8 mouse cellular contexts compared by ENCODE assay signal in genomic region chr4:122995404-122996220, GRCm38 (mm10). TPM values are rescaled to one million over a fixed set of nuclear protein-coding genes. Genes with fewer than 3 reads are reported as not detected.
DNase-seq lines count a peak whose midpoint lies in the region; ATAC-seq and TF ChIP-seq lines count a peak whose summit lies in the region.

TSS of gene Mycl (plus strand) at chr4:122995652.

- DNase-seq in forebrain, embryonic 10.5 days (ENCODE audit: extremely low spot score, low spot score): peak; percentile 88
- peak; percentile 90 for DNase-seq in kidney, postnatal 10 days
- no peak for DNase-seq in liver, adult 2 months (ENCODE audit: extremely low read depth, low read depth, low spot score)
- DNase-seq in spleen, postnatal 4 days (ENCODE audit: low spot score in 2 of 2): peak; percentile 76 to 90

- H3K4me1 ChIP-seq in brown adipose tissue, adult 24 weeks (ENCODE audit: control insufficient read depth, insufficient read depth, insufficient read length, low read length): no peaks in the 10 kb centered on the region
- H3K4me1 ChIP-seq in forebrain, embryonic 10.5 days: peaks cover 57% of the 10 kb centered on the region
- H3K4me1 ChIP-seq in heart, embryonic 14.5 days (ENCODE audit: control insufficient read depth in 2 of 2, insufficient read depth in 2 of 2, low read length in 2 of 2): peaks cover 0 to 5% of the 10 kb centered on the region in 2 experiments; a peak in 1 of 4 replicates
- H3K4me1 ChIP-seq in liver, adult 2 months (ENCODE audit: control insufficient read depth, insufficient read depth, low read length): peaks cover 15% of the 10 kb centered on the region

- H3K4me3 ChIP-seq in brown adipose tissue, adult 24 weeks (ENCODE audit: insufficient read depth, low read depth, low read length): peak within 1 kb of the TSS; percentile 85
- peak within 1 kb of the TSS; percentile 86 for H3K4me3 ChIP-seq in forebrain, embryonic 10.5 days
- peak within 1 kb of the TSS; percentile 59 to 62 for H3K4me3 ChIP-seq in heart, embryonic 14.5 days (ENCODE audit: control insufficient read depth in 1 of 2, insufficient read depth in 1 of 2, low read depth in 1 of 2, low read length in 2 of 2)
- peak within 1 kb of the TSS; percentile 94 for H3K4me3 ChIP-seq in liver, adult 2 months (ENCODE audit: insufficient read depth, low read depth, low read length)

- peak; percentile 93 for TF ChIP-seq CTCF in liver, adult 2 months (IDR thresholded peaks at IDR 0.05; ENCODE audit: low read depth, low read length)

- TF ChIP-seq POLR2A in liver, adult 2 months (IDR thresholded peaks at IDR 0.05; ENCODE audit: extremely low read depth, insufficient read depth, low read length): peak; percentile 8; the same call in 1 of the 2 replicates

- WGBS in forebrain, embryonic 10.5 days: under 1% methylated on average over 69 of the region's 69 CpGs
- WGBS in heart, embryonic 14.5 days: under 1% methylated on average over 67 of the region's 69 CpGs
- WGBS in liver, adult 2 months: under 1% methylated on average over 68 of the region's 69 CpGs

- ATAC-seq in CD4-positive, CD25-positive, alpha-beta regulatory T cell, adult 4 months: peak; percentile 89
- peak; percentile 51 for ATAC-seq in heart, embryonic 14.5 days (ENCODE audit: insufficient number of reproducible peaks, insufficient read depth, low FRiP score, low read depth)
- peak; percentile 60 for ATAC-seq in monocyte, adult 5-6 weeks (replicated peaks; ENCODE audit: insufficient number of reproducible peaks, low FRiP score, low TSS enrichment, poor library complexity, severe bottlenecking)

- peaks cover 33% of the 10 kb centered on the region for H3K27me3 ChIP-seq in forebrain, embryonic 10.5 days (ENCODE audit: poor library complexity, severe bottlenecking)
- peaks cover 49% of the 10 kb centered on the region for H3K27me3 ChIP-seq in heart, embryonic 14.5 days (ENCODE audit: control insufficient read depth, insufficient read depth, low read length)
- no peaks in the 10 kb centered on the region for H3K27me3 ChIP-seq in liver, adult 2 months (ENCODE audit: control insufficient read depth, insufficient read depth, low read length)

- H3K27ac ChIP-seq in brown adipose tissue, adult 24 weeks (replicated peaks; ENCODE audit: low read depth, low read length): no peak within 1 kb of the TSS
- peak within 1 kb of the TSS; percentile 94 for H3K27ac ChIP-seq in forebrain, embryonic 10.5 days
- no peak within 1 kb of the TSS for H3K27ac ChIP-seq in heart, embryonic 14.5 days (replicated peaks in 1 of 2; ENCODE audit: control insufficient read depth in 1 of 2, insufficient read depth in 1 of 2, low read depth in 2 of 2, low read length in 2 of 2)
- peak within 1 kb of the TSS; percentile 84 for H3K27ac ChIP-seq in liver, adult 2 months (replicated peaks; ENCODE audit: insufficient read depth, low read depth, low read length)

- H3K79me2 ChIP-seq in liver, adult 2 months (ENCODE audit: control insufficient read depth, insufficient read depth, low read length): 0 out of 2 replicates have a peak, but pooled peaks cover 2% of the 10 kb centered on the region

- H3K9me3 ChIP-seq in forebrain, embryonic 10.5 days: peaks cover 4% of the 10 kb centered on the region; the same call in 1 of the 2 replicates
- no peaks in the 10 kb centered on the region for H3K9me3 ChIP-seq in heart, embryonic 14.5 days (ENCODE audit: control insufficient read depth, low read length)

- peaks cover 10% of the 10 kb centered on the region for H3K36me3 ChIP-seq in forebrain, embryonic 10.5 days (replicated peaks)
- H3K36me3 ChIP-seq in heart, embryonic 14.5 days (ENCODE audit: control insufficient read depth, insufficient read depth, low read length): no peaks in the 10 kb centered on the region
- no peaks in the 10 kb centered on the region for H3K36me3 ChIP-seq in liver, adult 2 months (ENCODE audit: control insufficient read depth, insufficient read depth, low read length)

- peak within 1 kb of the TSS; percentile 56 for H3K9ac ChIP-seq in heart, embryonic 14.5 days (ENCODE audit: low read length)
- peak within 1 kb of the TSS; percentile 98 for H3K9ac ChIP-seq in liver, adult 2 months (ENCODE audit: low read depth, low read length)

- H3K4me2 ChIP-seq in heart, embryonic 14.5 days (ENCODE audit: low read length): peak within 1 kb of the TSS; percentile 96

RNA-seq across cellular contexts. Expression of gene Mycl, which starts in this region (rescaled TPM):
- not detected for polyA plus RNA-seq in CD4-positive, CD25-positive, alpha-beta regulatory T cell, adult 4 months (2017; shearing (Covaris generic))
- 0.83 and 0.92 TPM in 2 replicates for polyA plus RNA-seq in brown adipose tissue, adult 24 weeks (2012; ENCODE audit: insufficient read depth, insufficient read length, missing spikeins)
- polyA plus RNA-seq in forebrain, embryonic 10.5 days (2016; fragmentation: Nextera tagmentation; extraction: Ambion mirVana): 39.7 and 42.7 TPM in 2 replicates
- polyA plus RNA-seq in heart, embryonic 14.5 days (2014; fragmentation: Nextera tagmentation; extraction: Ambion mirVana): 0.35 and 0.63 TPM in 2 replicates
- 7.0 and 7.6 TPM in 2 replicates for total RNA-seq in liver, adult 2 months (2014; rRNA removed)
- polyA plus RNA-seq in liver, adult 2 months (2012; rRNA removed): 3.3 and 3.6 TPM in 2 replicates
- total RNA-seq in monocyte, adult 5-6 weeks (2017): 1.3 TPM in 1 of 3 replicates, not detected in the others

Comparison
In these comparisons a context has a peak if more than half of its experiments do, and no peak if none do; other contexts are left out.
1. Peak in ATAC-seq in CD4-positive, CD25-positive, alpha-beta regulatory T cell, adult 4 months; RNA of the gene not detected or under 1 TPM.
2. Peak in ATAC-seq, H3K4me3 ChIP-seq, H3K9ac ChIP-seq and H3K4me2 ChIP-seq in heart, embryonic 14.5 days; RNA of the gene not detected or under 1 TPM.
3. H3K27ac ChIP-seq: peak in forebrain, embryonic 10.5 days (single experiment) and liver, adult 2 months (single experiment); none in brown adipose tissue, adult 24 weeks (single experiment) and heart, embryonic 14.5 days (0 of 2).
4. Peak in every context shown above with its lines, with median percentiles within 50 percentile points of each other: ATAC-seq and H3K4me3 ChIP-seq.